Mouse (Mus musculus): ENCODE results near the gene Dock6. TPM values are rescaled to one million over a fixed set of nuclear protein-coding genes. Genes with fewer than 3 reads are reported as not detected.

Gene Dock6
- polyA plus RNA-seq, 1 experiment from 2014 or later, result 22.0 TPM

DNA sequence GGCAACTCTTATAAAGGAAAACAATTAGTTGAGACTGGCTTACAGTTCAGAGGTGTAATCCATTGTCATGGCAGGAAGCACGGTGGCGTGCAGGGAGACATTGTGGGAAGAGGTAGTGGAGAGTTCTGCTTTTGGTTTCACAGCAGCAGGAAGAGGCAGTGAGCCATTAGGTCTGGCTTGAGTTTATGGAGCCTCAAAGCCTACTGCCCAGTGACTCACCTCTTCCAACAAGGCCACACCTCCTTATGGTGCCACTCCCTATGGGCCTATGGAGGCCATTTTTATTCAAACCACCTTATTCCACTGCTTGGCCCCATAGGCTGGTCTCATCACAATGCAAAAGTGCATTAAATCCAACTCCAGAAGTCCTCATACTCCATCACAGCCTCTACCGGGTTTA is 7.2 kb upstream of the Dock6 start:
- H3K36me3 ChIP-seq, result no peaks in the 10 kb centered on the region
- no peak overlapping the region for H3K27ac ChIP-seq (replicated peaks)
- DNase-seq (ENCODE audit: low spot score), result no peak
- H3K27me3 ChIP-seq (ENCODE audit: low read depth, poor library complexity, severe bottlenecking), result no peaks in the 10 kb centered on the region
- H3K9me3 ChIP-seq (replicated peaks), result peaks cover 6% of the 10 kb centered on the region; the same call in 1 of the 2 replicates
- H3K4me3 ChIP-seq, result no peak overlapping the region
- 0 out of 2 replicates have a peak, but pooled peaks cover 4% of the 10 kb centered on the region for H3K4me1 ChIP-seq
- 92% methylated on average over 3 of the region's 3 CpGs for WGBS

DNA sequence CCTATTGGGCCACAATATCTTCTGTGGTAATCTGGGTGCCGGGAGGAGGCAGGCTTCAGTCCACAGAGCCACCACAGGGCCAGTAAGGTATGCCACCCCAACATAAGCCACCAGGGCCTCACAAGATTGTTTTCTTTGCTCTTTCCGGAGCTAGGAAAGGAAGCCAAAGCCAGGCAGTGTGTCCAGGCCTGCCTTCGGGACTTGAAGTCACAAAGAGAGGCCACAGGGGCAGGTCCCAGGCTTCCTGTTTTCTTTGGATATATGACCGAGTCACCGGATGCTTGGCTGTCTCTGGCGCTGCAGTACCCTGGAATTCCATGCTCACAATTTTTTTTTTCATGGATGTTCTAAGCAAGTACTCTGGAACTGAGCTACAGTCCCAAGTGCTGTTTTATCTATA is 5.6 kb upstream of the Dock6 start:
- DNase-seq (ENCODE audit: low spot score), result no peak
- no peaks in the 10 kb centered on the region for H3K36me3 ChIP-seq
- 72% methylated on average over 6 of the region's 6 CpGs for WGBS
- H3K27ac ChIP-seq (replicated peaks), result no peak overlapping the region
- H3K27me3 ChIP-seq (ENCODE audit: low read depth, poor library complexity, severe bottlenecking), result no peaks in the 10 kb centered on the region
- H3K9me3 ChIP-seq (replicated peaks), result peaks cover 6% of the 10 kb centered on the region; the same call in 1 of the 2 replicates
- no peak overlapping the region for H3K4me3 ChIP-seq
- H3K4me1 ChIP-seq, result 0 out of 2 replicates have a peak, but pooled peaks cover 4% of the 10 kb centered on the region

DNA sequence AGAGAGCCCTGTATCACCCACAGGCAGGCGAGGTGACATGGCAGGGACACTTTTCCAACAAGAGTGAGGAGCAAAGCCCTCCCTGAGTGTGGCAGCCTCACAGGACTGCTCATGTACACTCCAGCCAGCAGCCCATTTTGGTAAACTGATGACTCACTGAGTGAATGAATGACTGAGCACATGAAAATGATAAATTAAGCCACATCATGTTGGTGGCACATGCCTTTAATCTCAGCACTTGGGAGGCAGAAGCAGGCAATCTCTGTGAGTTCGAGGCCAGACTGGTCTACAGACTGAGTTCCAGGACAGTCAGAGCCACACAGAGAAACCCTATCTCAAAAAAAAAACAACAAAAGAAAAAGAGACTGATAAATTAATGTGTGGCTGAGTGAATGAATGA is 5.1 kb upstream of the Dock6 start:
- H3K36me3 ChIP-seq, result no peaks in the 10 kb centered on the region
- DNase-seq (ENCODE audit: low spot score), result no peak

DNA sequence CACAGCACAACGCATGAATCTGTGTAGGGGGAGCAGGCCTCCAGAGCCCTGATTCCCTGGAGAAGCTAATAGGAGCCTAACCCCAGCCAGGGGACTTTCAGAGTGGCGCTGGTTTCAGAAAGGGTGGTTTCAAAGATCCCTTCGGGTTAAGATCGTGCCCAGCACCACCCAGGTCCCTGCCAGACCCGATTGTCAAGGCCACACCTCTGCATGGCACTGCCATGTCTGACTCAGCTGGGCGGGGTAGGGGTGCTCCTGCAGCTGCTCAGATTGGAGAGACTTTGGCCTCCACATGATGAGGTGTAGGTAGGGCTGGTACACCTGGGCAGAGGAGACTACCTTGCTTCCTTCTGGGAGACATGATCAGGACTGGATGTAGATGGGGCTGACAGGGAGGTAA is 2.5 kb upstream of the Dock6 start:
- no peaks in the 10 kb centered on the region for H3K36me3 ChIP-seq
- 91% methylated on average over 6 of the region's 6 CpGs for WGBS

More for the DNA sequence above, 5.1 kb upstream of the Dock6 start:
- no peak overlapping the region for H3K4me3 ChIP-seq
- H3K27ac ChIP-seq (replicated peaks), result no peak overlapping the region
- 85% methylated on average over 2 of the region's 2 CpGs for WGBS
- H3K27me3 ChIP-seq (ENCODE audit: low read depth, poor library complexity, severe bottlenecking), result no peaks in the 10 kb centered on the region
- H3K9me3 ChIP-seq (replicated peaks), result peaks cover 6% of the 10 kb centered on the region; the same call in 1 of the 2 replicates
- peaks cover 8% of the 10 kb centered on the region for H3K4me1 ChIP-seq

DNA sequence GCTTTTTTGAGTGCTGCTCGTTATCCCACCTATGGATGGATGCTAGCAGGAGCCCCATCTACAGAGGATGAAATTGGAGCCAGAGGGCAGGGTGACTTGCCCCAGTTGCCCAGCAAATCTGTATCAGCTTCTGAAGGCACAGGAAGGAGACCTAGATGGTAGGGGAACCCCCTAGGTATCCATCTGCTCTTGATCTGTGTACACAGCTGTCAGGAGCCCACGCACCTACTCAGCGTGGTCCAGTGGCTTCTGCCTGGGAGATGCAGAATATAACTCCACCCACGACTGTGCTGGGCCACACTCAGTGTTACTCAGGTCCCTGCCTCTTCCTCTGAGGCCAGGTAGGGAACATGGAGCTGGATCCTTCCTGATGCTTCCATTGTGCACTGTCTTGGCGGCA is 1.5 kb upstream of the Dock6 start:
- 85% methylated on average over 5 of the region's 5 CpGs for WGBS
- no peaks in the 10 kb centered on the region for H3K36me3 ChIP-seq
- DNase-seq (ENCODE audit: low spot score), result no peak
- H3K4me1 ChIP-seq, result peaks cover 34% of the 10 kb centered on the region
- no peaks in the 10 kb centered on the region for H3K27me3 ChIP-seq (ENCODE audit: low read depth, poor library complexity, severe bottlenecking)
- no peaks in the 10 kb centered on the region for H3K9me3 ChIP-seq (replicated peaks)
- H3K4me3 ChIP-seq, result no peak overlapping the region
- no peak overlapping the region for H3K27ac ChIP-seq (replicated peaks)

More for the DNA sequence above, 2.5 kb upstream of the Dock6 start:
- no peak overlapping the region for H3K4me3 ChIP-seq
- H3K27me3 ChIP-seq (ENCODE audit: low read depth, poor library complexity, severe bottlenecking), result no peaks in the 10 kb centered on the region
- H3K4me1 ChIP-seq, result peaks cover 29% of the 10 kb centered on the region
- no peak for DNase-seq (ENCODE audit: low spot score)
- no peaks in the 10 kb centered on the region for H3K9me3 ChIP-seq (replicated peaks)
- no peak overlapping the region for H3K27ac ChIP-seq (replicated peaks)

DNA sequence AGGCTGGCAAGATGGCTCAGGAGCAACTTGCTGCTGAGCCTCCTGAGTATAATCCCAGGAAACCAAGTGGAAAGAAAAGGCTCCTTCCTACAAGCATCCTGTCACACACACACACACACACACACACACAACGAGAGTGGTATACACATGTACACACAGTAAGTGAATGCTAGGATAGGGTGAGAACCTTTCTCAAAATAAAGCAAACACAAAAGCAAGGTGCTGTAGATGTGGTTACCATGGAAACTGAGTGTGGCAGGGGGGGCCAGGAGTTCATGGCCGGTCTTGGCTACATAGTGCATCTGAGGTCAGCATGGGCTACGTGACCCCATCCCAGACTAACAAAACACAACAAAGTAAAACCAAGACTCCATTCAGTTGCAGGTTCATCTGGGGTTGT is 1.4 kb downstream of the Dock6 start:
- H3K9me3 ChIP-seq (replicated peaks), result no peaks in the 10 kb centered on the region
- no peak overlapping the region; the same call in 1 of the 2 replicates for H3K4me3 ChIP-seq
- H3K4me1 ChIP-seq, result peaks cover 57% of the 10 kb centered on the region
- no peaks in the 10 kb centered on the region for H3K36me3 ChIP-seq
- H3K27me3 ChIP-seq (ENCODE audit: low read depth, poor library complexity, severe bottlenecking), result no peaks in the 10 kb centered on the region
- no peak for DNase-seq (ENCODE audit: low spot score)
- WGBS, result 84% methylated on average over 3 of the region's 3 CpGs
- no peak overlapping the region for H3K27ac ChIP-seq (replicated peaks)

DNA sequence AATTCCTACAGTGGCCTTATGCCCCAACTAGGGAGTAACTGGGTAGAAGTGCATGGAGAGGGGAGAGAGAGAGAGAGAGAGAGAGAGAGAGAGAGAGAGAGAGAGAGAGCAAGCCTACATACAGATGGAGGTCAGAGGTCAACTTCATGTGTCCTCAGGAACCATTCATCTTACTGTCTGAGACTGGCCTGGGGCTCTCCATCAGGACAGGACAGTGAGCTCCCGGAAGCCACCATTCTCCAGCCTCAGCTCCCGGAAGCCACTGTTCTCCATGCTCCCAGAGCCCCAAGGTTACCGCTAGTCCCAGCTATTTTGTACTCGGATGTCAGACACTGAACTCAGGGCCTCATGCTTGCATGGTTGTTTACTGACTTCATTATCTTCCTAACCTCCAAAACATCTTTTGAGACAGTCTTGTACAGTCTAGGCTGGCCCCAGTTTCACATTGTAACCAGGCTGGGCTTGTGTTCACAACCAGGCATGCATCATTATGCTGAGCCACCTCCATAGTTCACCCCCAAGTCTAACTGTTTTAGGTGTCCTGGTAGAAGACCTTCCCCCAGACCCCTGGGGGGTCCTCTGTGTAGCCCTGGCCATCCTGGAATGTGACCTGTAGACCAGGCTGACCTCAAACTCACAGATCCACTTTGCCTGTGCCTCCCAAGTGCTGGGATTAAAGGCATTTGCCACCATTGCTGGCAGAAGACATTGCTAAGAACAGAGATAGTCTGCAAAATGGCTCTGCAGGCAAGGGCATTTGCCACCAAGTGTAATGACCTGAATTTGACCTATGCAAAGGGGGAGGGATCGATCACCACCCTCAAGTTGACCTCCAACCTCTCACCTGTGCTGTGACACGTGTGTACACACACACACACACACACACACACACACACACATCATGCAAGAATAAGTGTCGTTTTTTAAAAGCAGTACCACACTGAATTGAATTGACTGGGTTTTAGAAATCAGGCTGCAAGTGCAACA is 2.5 kb downstream of the Dock6 start:
- 81% methylated on average over 7 of the region's 7 CpGs for WGBS
- DNase-seq (ENCODE audit: low spot score), result no peak
- Histone ChIP-seq H3K36me3 (peaks cover 9% of the 10 kb centered on the region), H3K9me3 (replicated peaks) (no peaks in the 10 kb centered on the region), H3K27me3 (ENCODE audit: low read depth, poor library complexity, severe bottlenecking) (no peaks in the 10 kb centered on the region), H3K27ac (replicated peaks) (no peak overlapping the region), H3K4me3 (no peak overlapping the region), H3K4me1 (peaks cover 62% of the 10 kb centered on the region)

DNA sequence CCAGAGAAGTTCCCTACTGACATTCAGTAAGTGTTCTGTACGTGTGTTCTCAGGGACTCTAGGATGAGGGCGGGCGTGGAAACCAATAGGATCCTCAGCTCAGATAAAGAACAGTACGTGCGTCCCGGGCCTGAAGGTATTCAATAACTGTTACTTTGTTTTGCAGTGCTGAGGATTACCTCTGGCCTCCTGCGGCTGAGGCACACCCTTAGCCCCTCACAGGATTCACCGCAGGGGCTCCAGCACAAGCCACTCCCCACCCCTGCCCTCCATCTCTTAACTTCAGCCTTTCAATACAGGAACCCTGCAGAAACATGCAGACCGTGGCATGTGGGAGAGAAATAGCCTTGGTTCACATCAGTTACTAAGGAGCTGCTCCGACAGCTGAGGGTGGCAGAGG is 4.5 kb downstream of the Dock6 start:
- peaks cover 25% of the 10 kb centered on the region for H3K36me3 ChIP-seq
- no peak overlapping the region for H3K4me3 ChIP-seq
- peaks cover 60% of the 10 kb centered on the region for H3K4me1 ChIP-seq
- no peaks in the 10 kb centered on the region for H3K9me3 ChIP-seq (replicated peaks)
- 22% methylated on average over 10 of the region's 10 CpGs for WGBS
- H3K27ac ChIP-seq (replicated peaks), result peak overlapping the region; percentile 38; the same call in 1 of the 2 replicates
- no peak for DNase-seq (ENCODE audit: low spot score)
- H3K27me3 ChIP-seq (ENCODE audit: low read depth, poor library complexity, severe bottlenecking), result no peaks in the 10 kb centered on the region

DNA sequence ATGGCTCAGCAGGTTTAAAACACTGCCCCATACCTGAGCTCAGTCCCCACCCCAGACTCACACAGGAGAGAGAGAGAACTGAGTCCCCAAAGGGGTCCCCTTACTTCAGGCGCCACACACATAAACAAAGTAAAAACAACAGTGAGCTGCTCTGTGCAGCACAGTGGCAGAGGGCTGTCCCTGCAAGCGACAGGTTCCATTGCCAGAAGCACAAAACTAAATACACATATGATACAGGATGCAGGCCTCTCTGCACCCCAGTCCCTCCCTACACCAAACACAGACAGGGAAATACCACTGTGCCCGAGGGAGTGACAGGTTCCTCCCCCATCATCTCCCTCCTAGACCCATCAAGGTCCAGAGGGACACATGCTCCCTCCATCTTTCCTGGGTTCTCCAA is 5.0 kb downstream of the Dock6 start:
- no peak for DNase-seq (ENCODE audit: low spot score)
- Histone ChIP-seq H3K9me3 (replicated peaks) (no peaks in the 10 kb centered on the region), H3K27ac (replicated peaks) (peak overlapping the region; percentile 38; the same call in 1 of the 2 replicates), H3K36me3 (peaks cover 30% of the 10 kb centered on the region), H3K4me3 (no peak overlapping the region), H3K4me1 (peaks cover 57% of the 10 kb centered on the region), H3K27me3 (ENCODE audit: low read depth, poor library complexity, severe bottlenecking) (no peaks in the 10 kb centered on the region)
- 21% methylated on average over 3 of the region's 3 CpGs for WGBS

DNA sequence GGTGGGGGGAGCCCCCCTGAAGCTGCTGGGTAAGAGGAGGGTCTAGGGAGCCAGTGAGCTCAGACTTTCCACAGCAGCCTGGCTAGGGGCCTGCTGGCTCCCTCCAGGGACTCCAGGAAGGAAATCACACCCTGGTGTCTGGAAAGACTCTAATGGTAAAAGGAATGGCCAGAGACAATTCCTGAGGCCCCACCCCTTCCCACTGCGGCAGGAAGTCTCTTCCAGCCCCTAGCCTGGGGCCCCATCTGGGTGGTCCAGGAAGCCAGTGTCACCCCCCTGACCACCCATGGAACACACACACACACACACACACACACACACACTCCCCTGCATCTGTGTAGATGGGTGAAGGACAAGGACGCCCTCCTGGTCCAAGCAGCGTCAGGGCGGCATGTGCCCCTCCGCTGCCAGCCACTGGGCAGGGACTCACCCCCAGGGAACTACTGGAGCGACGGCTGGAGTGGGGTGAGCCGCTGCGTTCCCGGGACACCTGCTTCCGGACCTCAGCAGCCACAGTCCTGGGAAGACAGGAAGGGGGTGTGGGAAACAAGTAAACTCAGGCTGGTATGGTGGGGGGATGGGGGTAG is 5.6 kb downstream of the Dock6 start:
- H3K9me3 ChIP-seq (replicated peaks), result no peaks in the 10 kb centered on the region
- 11% methylated on average over 11 of the region's 11 CpGs for WGBS
- H3K4me1 ChIP-seq, result peaks cover 51% of the 10 kb centered on the region
- H3K27me3 ChIP-seq (ENCODE audit: low read depth, poor library complexity, severe bottlenecking), result no peaks in the 10 kb centered on the region
- peaks cover 34% of the 10 kb centered on the region for H3K36me3 ChIP-seq
- DNase-seq (ENCODE audit: low spot score), result no peak
- peak overlapping the region; percentile 74 for H3K27ac ChIP-seq (replicated peaks)
- H3K4me3 ChIP-seq, result peak overlapping the region; percentile 3; the same call in 1 of the 2 replicates

DNA sequence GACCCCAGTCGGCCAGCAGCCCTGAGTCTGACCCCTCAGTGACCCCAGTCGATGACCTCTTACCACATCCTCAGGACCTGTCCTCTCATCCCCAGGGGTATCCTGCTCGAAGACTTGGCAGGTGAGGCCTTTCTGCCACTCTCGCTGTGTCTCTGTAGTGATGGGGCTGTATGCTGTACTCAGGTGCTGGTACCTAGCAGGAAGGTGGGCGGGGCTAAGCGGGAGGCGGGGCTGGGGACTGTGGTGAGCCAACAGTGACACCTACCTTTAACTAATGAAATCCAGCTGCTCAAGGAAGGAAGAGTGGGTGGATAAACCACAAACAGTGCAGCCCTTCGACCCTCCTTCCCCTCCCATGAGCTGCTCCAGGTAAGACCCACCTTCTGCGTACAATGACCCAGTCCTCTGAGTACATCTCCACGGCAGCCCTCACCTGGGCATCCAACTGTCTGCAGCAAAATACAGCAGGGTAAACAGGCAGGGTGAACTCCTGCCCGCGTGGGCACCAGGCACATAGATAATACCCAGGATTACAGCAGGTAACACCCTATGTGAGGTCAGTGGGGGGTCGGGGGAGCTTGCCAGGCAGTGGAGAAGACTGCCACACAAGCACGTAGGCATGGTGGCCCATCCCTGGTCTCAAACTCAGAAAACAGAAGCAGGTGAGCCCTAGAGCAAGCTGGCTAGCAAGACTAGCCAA is 6.9 kb downstream of the Dock6 start:
- peaks cover 42% of the 10 kb centered on the region for H3K36me3 ChIP-seq

DNA sequence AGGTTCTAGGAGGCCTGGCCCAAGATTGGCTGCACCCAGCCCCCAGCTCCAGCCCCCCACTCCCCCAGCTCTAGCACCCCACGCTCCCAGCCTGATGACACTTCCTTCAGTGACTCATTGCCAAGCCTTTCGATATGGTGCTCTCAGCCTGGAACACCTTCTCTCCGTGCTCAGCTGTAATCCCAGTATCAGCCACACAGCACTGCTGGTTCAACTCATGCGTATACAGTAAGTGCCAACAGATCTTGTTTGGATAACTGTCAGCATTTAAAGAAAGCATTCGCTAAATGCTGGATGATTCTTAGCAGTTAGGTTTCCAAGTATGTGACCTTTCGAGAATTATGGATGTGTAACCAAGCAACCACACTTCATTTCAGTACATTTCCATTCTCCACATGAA is 9.3 kb downstream of the Dock6 start:
- DNase-seq (ENCODE audit: low spot score), result no peak
- Histone ChIP-seq H3K36me3 (peaks cover 56% of the 10 kb centered on the region), H3K27me3 (ENCODE audit: low read depth, poor library complexity, severe bottlenecking) (no peaks in the 10 kb centered on the region), H3K4me3 (no peak overlapping the region), H3K9me3 (replicated peaks) (no peaks in the 10 kb centered on the region), H3K27ac (replicated peaks) (no peak overlapping the region), H3K4me1 (peaks cover 25% of the 10 kb centered on the region)
- WGBS, result 91% methylated on average over 6 of the region's 6 CpGs

More for the DNA sequence above, 6.9 kb downstream of the Dock6 start:
- Histone ChIP-seq H3K27me3 (ENCODE audit: low read depth, poor library complexity, severe bottlenecking) (no peaks in the 10 kb centered on the region), H3K4me3 (no peak overlapping the region), H3K4me1 (peaks cover 41% of the 10 kb centered on the region), H3K9me3 (replicated peaks) (no peaks in the 10 kb centered on the region), H3K27ac (replicated peaks) (no peak overlapping the region)
- no peak for DNase-seq (ENCODE audit: low spot score)
- 64% methylated on average over 14 of the region's 14 CpGs for WGBS
